Mouse (Mus musculus) lung, postnatal 25 days (tissue): ENCODE measurements at regions not wholly inside any gene's neighbourhood (a gene's known extent, or its start where the extent isn't known, plus 50 kb on each side); places are given as distances from the start of the nearest gene placed in this dataset.

Source experiments
- DNase-seq: peaks from one replicate; pipeline ENCODE4 v3.0.0; 2022; ENCODE audit warnings: low spot score

DNA sequence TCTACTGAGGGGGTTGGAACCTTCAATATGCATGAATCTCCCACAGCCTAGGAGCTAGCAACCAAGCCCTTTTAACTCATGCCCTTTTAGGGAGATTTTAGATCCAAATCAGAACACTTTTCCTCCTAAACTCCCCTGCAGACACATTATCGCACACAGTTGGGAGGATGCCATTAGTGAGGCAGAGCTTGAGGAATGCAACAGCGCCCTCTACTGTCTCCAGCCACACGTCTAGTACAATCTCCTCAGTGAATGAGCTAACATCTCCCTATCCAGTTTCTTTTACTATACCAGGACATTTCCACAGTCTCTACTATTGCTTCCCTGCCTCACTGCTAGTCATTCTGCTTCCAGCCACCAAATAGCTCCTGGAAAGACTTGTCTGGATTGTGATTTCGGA lies 59.3 kb downstream of the 1700080O16Rik start:
- peak; percentile 25 for DNase-seq

DNA sequence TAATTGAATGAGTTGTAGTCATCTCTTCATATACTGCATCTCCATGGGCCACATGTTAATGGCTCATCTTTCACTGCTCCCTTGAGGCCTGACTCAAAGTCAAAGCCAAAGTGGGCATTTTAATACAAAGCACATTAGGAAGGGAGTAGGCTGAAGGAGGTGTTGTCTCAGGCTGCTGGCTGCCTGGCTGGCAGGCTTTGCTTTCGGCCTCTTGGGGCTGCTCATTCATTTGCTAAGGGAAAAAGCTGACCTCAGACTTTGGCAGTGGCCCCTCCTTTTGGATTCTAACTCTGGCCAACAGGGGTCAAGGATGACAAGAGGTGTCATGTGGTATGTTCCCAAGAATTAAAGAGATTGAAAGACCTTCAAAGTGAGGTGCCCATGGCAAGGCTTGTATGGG lies 61.0 kb downstream of the 1700080O16Rik start:
- DNase-seq = no peak

DNA sequence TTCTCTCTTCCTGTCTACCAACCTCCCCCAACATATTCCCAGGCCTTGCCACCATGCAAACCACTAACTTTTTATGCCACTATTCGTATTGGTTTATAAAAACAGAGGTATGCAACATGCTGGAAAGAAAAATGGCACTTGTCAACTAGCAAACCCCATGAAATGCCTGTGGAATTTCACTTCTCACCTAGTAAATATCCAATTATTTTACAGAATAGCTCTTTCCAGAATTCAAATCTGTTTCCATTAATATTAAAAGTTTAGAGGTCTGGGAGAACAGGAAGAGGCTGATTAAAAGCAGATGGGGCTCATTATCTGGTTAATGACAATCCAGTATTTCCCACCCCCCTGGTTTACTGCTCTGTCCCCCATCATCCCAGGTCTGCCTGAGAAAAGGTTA lies 62.0 kb downstream of the 1700080O16Rik start:
- no peak for DNase-seq

DNA sequence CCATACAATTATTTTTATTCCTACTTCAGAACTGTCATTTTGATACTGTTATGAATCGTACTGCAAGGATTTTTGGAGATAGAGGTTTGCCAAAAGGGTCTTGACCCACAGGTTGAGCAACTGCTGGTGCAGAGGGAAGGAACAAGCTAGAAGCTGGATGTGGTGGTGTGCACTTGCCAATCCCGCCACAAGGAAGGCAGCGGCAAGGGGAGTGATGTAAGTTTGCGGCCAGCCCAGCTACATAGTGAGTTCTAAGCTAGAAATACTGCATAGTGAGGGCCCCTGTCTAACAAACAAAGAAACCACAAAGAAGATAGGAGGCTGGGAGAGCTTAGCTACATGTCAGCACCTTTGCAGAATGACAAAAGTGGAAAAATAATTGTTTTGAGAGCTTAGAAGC lies 74.1 kb downstream of the 1700080O16Rik start:
- DNase-seq = no peak

DNA sequence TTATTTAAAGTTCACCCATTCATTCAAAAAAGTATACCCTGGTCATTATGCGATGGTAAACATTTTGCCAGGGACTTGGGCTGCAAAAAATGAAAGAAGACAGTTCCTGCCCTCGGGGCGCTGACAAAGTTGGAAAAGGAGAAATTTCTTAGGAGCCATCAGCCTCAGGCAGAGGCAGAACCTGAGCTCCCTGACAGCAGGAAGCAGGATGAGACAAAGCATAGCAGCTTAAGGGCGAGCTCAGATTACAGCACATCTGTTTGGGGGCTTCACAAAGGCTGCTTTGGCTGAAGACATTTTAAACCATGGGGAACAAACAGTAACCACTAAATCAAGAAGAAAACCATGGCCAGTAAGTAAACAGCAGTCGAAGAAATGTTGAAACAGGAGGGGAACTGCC lies 75.5 kb downstream of the 1700080O16Rik start:
- DNase-seq = no peak

DNA sequence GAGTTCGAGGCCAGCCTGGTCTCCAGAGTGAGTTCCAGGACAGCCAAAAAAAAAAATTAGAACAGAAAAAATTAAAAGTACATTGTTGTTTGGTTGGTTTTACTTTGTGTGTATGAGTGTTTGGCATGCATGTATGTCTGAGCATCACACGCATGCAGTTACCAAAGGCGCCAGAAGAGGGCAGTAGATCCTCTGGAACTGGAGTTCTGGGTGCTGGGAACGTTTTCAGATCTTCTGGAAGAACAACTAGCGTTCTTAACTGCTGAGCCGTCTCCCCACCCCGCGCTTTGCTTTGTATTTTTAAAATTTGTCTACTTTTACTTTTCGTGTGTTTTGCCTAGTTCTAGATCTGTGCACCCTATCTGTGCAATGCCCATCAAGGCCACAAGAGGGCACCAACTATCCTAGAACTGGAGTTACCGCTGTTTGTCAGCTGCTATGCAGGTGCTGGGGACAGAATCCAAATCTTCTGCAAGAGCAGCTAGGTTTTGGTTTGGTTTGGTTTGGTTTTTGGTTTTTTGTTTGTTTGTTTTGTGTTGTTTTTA lies 76.9 kb downstream of the 1700080O16Rik start:
- no peak for DNase-seq

DNA sequence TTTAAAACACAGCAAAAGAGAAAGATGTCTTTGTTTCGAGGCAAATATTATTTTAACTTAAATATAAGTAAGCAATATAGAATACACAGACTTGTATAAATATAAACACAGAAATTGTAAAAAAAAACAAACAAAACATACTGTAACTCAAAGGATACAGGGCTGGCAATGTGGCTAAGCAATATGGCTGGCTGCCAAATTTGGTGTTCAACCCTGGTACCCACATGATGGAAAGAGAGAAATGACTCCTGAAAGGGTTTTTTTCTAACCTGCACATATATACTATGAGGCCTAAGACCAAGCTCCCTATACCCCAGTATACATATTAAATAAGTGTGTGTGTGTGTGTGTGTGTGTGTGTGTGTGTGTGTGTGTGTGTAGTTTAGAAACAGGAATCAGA lies 79.9 kb downstream of the 1700080O16Rik start:
- no peak for DNase-seq

DNA sequence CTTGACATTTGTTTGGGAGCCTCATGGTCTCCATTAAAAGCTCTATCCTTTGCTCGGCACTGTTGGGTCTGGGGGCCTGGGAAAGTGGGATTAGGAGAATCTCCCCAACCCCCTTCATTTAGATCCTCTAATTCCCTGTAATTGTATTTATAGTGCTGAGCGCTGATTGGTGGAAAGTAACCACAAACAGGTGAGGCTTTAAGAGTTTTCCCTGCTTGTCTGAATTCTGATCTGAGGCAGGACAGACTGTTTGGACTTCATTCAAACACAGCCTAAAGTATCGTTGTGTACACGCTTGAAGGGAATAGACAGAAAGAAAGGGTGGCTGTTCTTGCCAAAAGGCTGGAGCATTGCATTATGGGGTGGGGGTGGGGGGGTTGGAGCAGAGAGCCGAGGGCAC lies 85.1 kb upstream of the Usp26 start:
- no peak for DNase-seq
